Mouse (Mus musculus) myocyte (in vitro differentiated cells): Measurements from ENCODE around the gene Rrn3. TPM values are rescaled to one million over a fixed set of nuclear protein-coding genes. Genes with fewer than 3 reads are reported as not detected.
A peak's percentile ranks its signal among the peaks of the same experiment; 100 is the strongest.

Experiments used
- H3K27me3 ChIP-seq: one replicate; pipeline ENCODE4 v1.6.1; 2011; ENCODE audit not compliant: control insufficient read depth, insufficient read depth, insufficient read length
- H3K36me3 ChIP-seq: one replicate; pipeline ENCODE4 v1.6.1; 2011; ENCODE audit not compliant: control insufficient read depth, insufficient read depth
- H3K4me2 ChIP-seq: one replicate; pipeline ENCODE4 v1.6.1; 2011; ENCODE audit warnings: low read depth, control low read depth
- H3K4me3 ChIP-seq: one replicate; pipeline ENCODE4 v1.5.1; 2011; ENCODE audit warnings: mild to moderate bottlenecking, control low read depth, moderate library complexity
- H3K79me2 ChIP-seq: one replicate; pipeline ENCODE4 v1.6.1; 2011; ENCODE audit not compliant: control insufficient read depth, insufficient read depth
- H3ac ChIP-seq: one replicate; pipeline ENCODE4 v1.6.1; 2011; ENCODE audit not compliant: control insufficient read depth, insufficient read length
- CEBPB ChIP-seq: IDR thresholded peaks from 2 replicates; pipeline ENCODE4 v1.6.1; 2011; ENCODE audit warnings: mild to moderate bottlenecking, moderate library complexity; ENCODE audit not compliant: poor library complexity, insufficient read depth, severe bottlenecking
- E2F4 ChIP-seq: IDR thresholded peaks from one replicate; pipeline ENCODE4 v1.6.1; 2011; ENCODE audit warnings: mild to moderate bottlenecking, control low read depth, moderate library complexity; ENCODE audit not compliant: insufficient read depth
- MAX ChIP-seq: IDR thresholded peaks from one replicate; pipeline ENCODE4 v1.6.1; 2011; ENCODE audit warnings: low read depth, mild to moderate bottlenecking, control low read depth
- MYOD1 ChIP-seq, 3 experiments: IDR thresholded peaks; one replicate each; pipeline ENCODE4 v1.6.1; 2011; ENCODE audit warnings: control low read depth in 2 of 3, low read depth in 2 of 3, mild to moderate bottlenecking in 2 of 3, moderate library complexity in 1 of 3; ENCODE audit not compliant: insufficient read length in 2 of 3, control insufficient read depth in 1 of 3
- MYOG ChIP-seq, 3 experiments: IDR thresholded peaks; one replicate each; pipeline ENCODE4 v1.6.1; 2011; ENCODE audit warnings: control low read depth in 2 of 3, low read depth in 2 of 3, mild to moderate bottlenecking in 2 of 3; ENCODE audit not compliant: insufficient read length in 2 of 3, control insufficient read depth in 1 of 3, insufficient read depth in 1 of 3
- POLR2A ChIP-seq: IDR thresholded peaks from one replicate; pipeline ENCODE4 v1.6.1; 2011; ENCODE audit warnings: low read depth, mild to moderate bottlenecking, control low read depth, moderate library complexity; ENCODE audit not compliant: insufficient read length
- POLR2AphosphoS2 ChIP-seq: IDR thresholded peaks from one replicate; pipeline ENCODE4 v1.6.1; 2011; ENCODE audit warnings: low read depth, control low read depth; ENCODE audit not compliant: insufficient read length
- REST ChIP-seq: IDR thresholded peaks from one replicate; pipeline ENCODE4 v1.6.1; 2011; ENCODE audit warnings: mild to moderate bottlenecking, control low read depth, moderate library complexity; ENCODE audit not compliant: insufficient read depth, insufficient read length
- SRF ChIP-seq: IDR thresholded peaks from one replicate; pipeline ENCODE4 v1.6.1; 2011; ENCODE audit warnings: low read depth; ENCODE audit not compliant: control insufficient read depth, insufficient read length
- TCF12 ChIP-seq: IDR thresholded peaks from one replicate; pipeline ENCODE4 v1.6.1; 2011; ENCODE audit warnings: mild to moderate bottlenecking, control low read depth; ENCODE audit not compliant: poor library complexity, insufficient read depth, severe bottlenecking
- TCF3 ChIP-seq: IDR thresholded peaks from one replicate; pipeline ENCODE4 v1.6.1; 2011; ENCODE audit warnings: low read depth, control low read depth; ENCODE audit not compliant: insufficient read length
- USF1 ChIP-seq: IDR thresholded peaks from one replicate; pipeline ENCODE4 v1.6.1; 2011; ENCODE audit warnings: low read depth, mild to moderate bottlenecking, control low read depth, moderate library complexity
- polyA plus RNA-seq: library from polyadenylated mRNA; unstranded; fragments of >200 nt; fragmentation: generic; extraction: Trizol; gene quantifications from one replicate; pipeline ENCODE4 v1.2.1, GENCODE M21; 2012; ENCODE audit warnings: missing spikeins

Rrn3 gene
- polyA plus RNA-seq, 1 experiment = 40.6 TPM

GRCm38 (mm10) chr16:13807616-13808015 is 27.1 kb downstream of the Rrn3 start:
- H3K27me3 ChIP-seq = no peaks in the 10 kb centered on the region
- no peak overlapping the region for H3K4me2 ChIP-seq
- H3K4me3 ChIP-seq = no peak overlapping the region
- peaks cover 49% of the 10 kb centered on the region for H3K36me3 ChIP-seq
- TF ChIP-seq USF1 (no peak), POLR2A (no peak), CEBPB (no peak), SRF (no peak)
- no peak overlapping the region for H3ac ChIP-seq
- no peaks in the 10 kb centered on the region for H3K79me2 ChIP-seq

- TF ChIP-seq MAX (no peak), REST (no peak), MYOD1 (IDR thresholded peaks at IDR 0.05; ENCODE audit: control insufficient read depth in 1 of 3, insufficient read length in 2 of 3, low read depth in 2 of 3) (no peak), TCF12 (no peak), TCF3 (no peak), MYOG (IDR thresholded peaks at IDR 0.05; ENCODE audit: control insufficient read depth in 1 of 3, insufficient read depth in 1 of 3, insufficient read length in 2 of 3, low read depth in 2 of 3) (no peak), SRF (no peak), CEBPB (no peak), E2F4 (no peak), POLR2AphosphoS2 (no peak), POLR2A (no peak), USF1 (no peak)
These were observed 27.9 kb downstream of the Rrn3 start for GRCm38 (mm10) chr16:13808410-13808809.

GRCm38 (mm10) chr16:13812152-13812551 is 31.6 kb downstream of the Rrn3 start:
- no peak overlapping the region for H3ac ChIP-seq
- TF ChIP-seq E2F4 (no peak), SRF (no peak), POLR2A (no peak), POLR2AphosphoS2 (no peak), MYOG (IDR thresholded peaks at IDR 0.05; ENCODE audit: control insufficient read depth in 1 of 3, insufficient read depth in 1 of 3, insufficient read length in 2 of 3, low read depth in 2 of 3) (no peak), MYOD1 (IDR thresholded peaks at IDR 0.05; ENCODE audit: control insufficient read depth in 1 of 3, insufficient read length in 2 of 3, low read depth in 2 of 3) (no peak), REST (no peak), TCF3 (no peak), TCF12 (no peak), CEBPB (no peak), USF1 (no peak), MAX (no peak)
- no peak overlapping the region for H3K4me2 ChIP-seq
- H3K4me3 ChIP-seq = no peak overlapping the region
- H3K79me2 ChIP-seq = no peaks in the 10 kb centered on the region
- H3K36me3 ChIP-seq = peaks cover 54% of the 10 kb centered on the region
- H3K27me3 ChIP-seq = no peaks in the 10 kb centered on the region

More at GRCm38 (mm10) chr16:13808410-13808809, 27.9 kb downstream of the Rrn3 start:
- Histone ChIP-seq H3K4me2 (no peak overlapping the region), H3ac (no peak overlapping the region), H3K4me3 (no peak overlapping the region), H3K79me2 (no peaks in the 10 kb centered on the region), H3K36me3 (peaks cover 57% of the 10 kb centered on the region), H3K27me3 (no peaks in the 10 kb centered on the region)

- Histone ChIP-seq H3ac (no peak overlapping the region), H3K79me2 (no peaks in the 10 kb centered on the region), H3K4me2 (no peak overlapping the region), H3K4me3 (no peak overlapping the region), H3K36me3 (peaks cover 45% of the 10 kb centered on the region), H3K27me3 (no peaks in the 10 kb centered on the region)
- no peak for TF ChIP-seq E2F4
- TF ChIP-seq POLR2A = no peak
- no peak for TF ChIP-seq USF1
- no peak for TF ChIP-seq TCF12
- no peak for TF ChIP-seq POLR2AphosphoS2
- TF ChIP-seq REST = no peak
- TF ChIP-seq CEBPB = no peak
- TF ChIP-seq MAX = no peak
- TF ChIP-seq SRF = no peak
- no peak for TF ChIP-seq MYOG (IDR thresholded peaks at IDR 0.05; ENCODE audit: control insufficient read depth in 1 of 3, insufficient read depth in 1 of 3, insufficient read length in 2 of 3, low read depth in 2 of 3)
- no peak for TF ChIP-seq TCF3
- TF ChIP-seq MYOD1 (IDR thresholded peaks at IDR 0.05; ENCODE audit: control insufficient read depth in 1 of 3, insufficient read length in 2 of 3, low read depth in 2 of 3) = no peak
These were observed 32.7 kb downstream of the Rrn3 start for GRCm38 (mm10) chr16:13813200-13813599.

GRCm38 (mm10) chr16:13818560-13819393 is 38.3 kb downstream of the Rrn3 start, which contains the start of gene Ntan1:
Gene Ntan1, plus strand, starts transcription at chr16:13818845.
- Histone ChIP-seq H3ac (peak within 1 kb of the TSS; percentile 77), H3K36me3 (peaks cover 7% of the 10 kb centered on the region), H3K4me3 (peak within 1 kb of the TSS; percentile 70), H3K27me3 (no peaks in the 10 kb centered on the region), H3K79me2 (no peaks in the 10 kb centered on the region), H3K4me2 (peak within 1 kb of the TSS; percentile 91)
- TF ChIP-seq MAX = no peak
- TF ChIP-seq REST = peak; percentile 29
- peak; percentile 57 for TF ChIP-seq E2F4
- TF ChIP-seq POLR2A = peak; percentile 98
- TF ChIP-seq TCF12 = no peak
- peak; percentile 86 for TF ChIP-seq POLR2AphosphoS2
- peak; percentile 33 for TF ChIP-seq SRF
- TF ChIP-seq MYOD1 (IDR thresholded peaks at IDR 0.05; ENCODE audit: control insufficient read depth in 1 of 3, insufficient read length in 2 of 3, low read depth in 2 of 3) = peak in 2 of 3 experiments; percentile 62 to 67
- no peak for TF ChIP-seq USF1
- peak in 2 of 3 experiments; percentile 31 to 38 for TF ChIP-seq MYOG (IDR thresholded peaks at IDR 0.05; ENCODE audit: control insufficient read depth in 1 of 3, insufficient read depth in 1 of 3, insufficient read length in 2 of 3, low read depth in 2 of 3)
